11 mouse cellular contexts compared by ENCODE assay signal in the genomic region with DNA sequence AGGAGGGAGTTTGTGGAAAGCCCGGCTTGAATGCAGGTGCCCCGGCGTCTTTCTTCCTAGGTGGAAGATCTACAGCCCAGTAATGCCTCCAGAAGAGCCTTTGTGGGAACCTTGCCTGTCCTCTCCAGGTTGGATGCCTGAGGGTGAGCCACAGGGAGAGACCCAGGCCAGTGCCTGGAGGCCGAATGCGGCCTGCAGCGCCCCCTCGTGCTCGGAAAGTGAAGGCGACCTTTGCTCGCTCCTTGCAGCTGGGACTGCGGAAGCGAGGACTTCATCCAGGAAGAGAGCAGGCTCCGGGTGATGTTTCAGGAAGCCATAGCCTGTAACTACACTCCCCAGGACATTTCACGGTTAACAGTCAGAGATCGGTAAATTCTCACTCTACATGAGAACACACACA. TPM values are rescaled to one million over a fixed set of nuclear protein-coding genes. Genes with fewer than 3 reads are reported as not detected.
DNase-seq lines count a peak whose midpoint lies in the region; ATAC-seq and TF ChIP-seq lines count a peak whose summit lies in the region.
"Had no signal": no experiment of that assay in that cellular context is flagged by ENCODE, and none has a peak within 500 bp of the region (broad histone marks: within the 10 kb centered on the region; RNA-seq: fewer than 3 reads in every experiment).

No protein-coding gene starts in this region.

- no peaks in the 10 kb centered on the region for H3K79me2 ChIP-seq in CH12.LX (replicated peaks; ENCODE audit: control insufficient read depth, extremely low read depth, insufficient read depth, poor library complexity, severe bottlenecking)

- H3K27me3 ChIP-seq in CH12.LX (replicated peaks): no peaks in the 10 kb centered on the region
- no peaks in the 10 kb centered on the region for H3K27me3 ChIP-seq in splenic B cell, adult 2 months (ENCODE audit: control insufficient read depth, insufficient read depth, low read length, poor library complexity, severe bottlenecking)
- H3K27me3 ChIP-seq: stomach, embryonic 15.5 days had no signal

- peak in 1 of 2 experiments; percentile 67; a peak in 2 of 4 replicates for TF ChIP-seq CTCF in CH12.LX (conservative IDR thresholded peaks at IDR 0.05 in 1 of 2, IDR thresholded peaks at IDR 0.05 in 1 of 2; ENCODE audit: low read depth in 2 of 2, low read length in 2 of 2)

- intact Hi-C loops in heart, postnatal 10 days (cut with DNase I): loop anchor here (5.0 kb wide), 2 partner anchors 272 to 297 kb away; no protein-coding TSS in a partner anchor

- in situ Hi-C loops in CH12.LX (cut with MboI; ENCODE audit: low pct_ligation_motif_present, low pct_unique_long_range_greater_than_20kb, low sequenced_read_pairs): no loop called here

- H3K4me3 ChIP-seq in CH12.LX (replicated peaks in 1 of 3; ENCODE audit: low read depth in 2 of 3, low read length in 2 of 3, poor library complexity in 1 of 3): no peak overlapping the region
- H3K4me3 ChIP-seq: stomach, embryonic 15.5 days had no signal

- no peak for TF ChIP-seq POLR2A in CH12.LX (IDR thresholded peaks at IDR 0.05; ENCODE audit: low read depth, low read length)

- ATAC-seq in megakaryocyte progenitor cell, adult 5-6 weeks (replicated peaks; ENCODE audit: poor library complexity): peak; percentile 83

- H3K9me3 ChIP-seq in CH12.LX (replicated peaks; ENCODE audit: low read length): peaks cover 3% of the 10 kb centered on the region
- H3K9me3 ChIP-seq: stomach, embryonic 15.5 days had no signal

- peak; percentile 20 to 38 for DNase-seq in cerebellum, postnatal 25 days
- DNase-seq in cerebellum, adult 8-10 months: no peak
- DNase-seq in CH12.LX (ENCODE audit: extremely low read depth): no peak
- peak; percentile 82 for DNase-seq in embryo, embryonic 10 days (ENCODE audit: low spot score)
- peak; percentile 35 to 63 for DNase-seq in heart, postnatal 10 days
- peak; percentile 71 to 73 for DNase-seq in layer of hippocampus, postnatal 10 days (ENCODE audit: low spot score in 2 of 2)
- DNase-seq in splenic B cell, adult 2 months (ENCODE audit: low read depth, low spot score): peak; percentile 18

- TF ChIP-seq EP300 in CH12.LX (IDR thresholded peaks at IDR 0.05; ENCODE audit: low read length): no peak

- no peaks in the 10 kb centered on the region for H3K36me3 ChIP-seq in CH12.LX (replicated peaks in 1 of 2; ENCODE audit: control insufficient read depth in 1 of 2, insufficient read depth in 1 of 2, low read length in 1 of 2)
- no peaks in the 10 kb centered on the region for H3K36me3 ChIP-seq in splenic B cell, adult 2 months (ENCODE audit: control insufficient read depth, insufficient read depth, low read length, poor library complexity, severe bottlenecking)
- H3K36me3 ChIP-seq: stomach, embryonic 15.5 days had no signal

- dilution Hi-C loops in CH12.LX (cut with MboI; ENCODE audit: extremely low pct_ligation_motif_present, extremely low pct_unique_long_range_greater_than_20kb, low sequenced_read_pairs): no loop called here

- peak; percentile 63 for TF ChIP-seq RAD21 in CH12.LX (IDR thresholded peaks at IDR 0.05; ENCODE audit: low read depth, low read length)

- H3K4me1 ChIP-seq in CH12.LX (ENCODE audit: control insufficient read depth in 1 of 2, insufficient read depth in 2 of 2): peaks cover 5 to 33% of the 10 kb centered on the region in 2 experiments; a peak in 3 of 4 replicates
- H3K4me1 ChIP-seq: stomach, embryonic 15.5 days had no signal

- no peak overlapping the region for H3K9ac ChIP-seq in CH12.LX (ENCODE audit: insufficient read depth, low read depth)
- H3K9ac ChIP-seq: stomach, embryonic 15.5 days had no signal

- H3K4me2 ChIP-seq in CH12.LX (ENCODE audit: insufficient read depth, low read depth, poor library complexity, severe bottlenecking): no peak overlapping the region
- H3K4me2 ChIP-seq: stomach, embryonic 15.5 days had no signal

- H3K27ac ChIP-seq in CH12.LX (ENCODE audit: insufficient read depth, low read depth): no peak overlapping the region
- H3K27ac ChIP-seq: stomach, embryonic 15.5 days had no signal

TF ChIP-seq in CH12.LX, 34 proteins besides CTCF, POLR2A, EP300 and RAD21:
- no peak for TF ChIP-seq TBP (conservative IDR thresholded peaks at IDR 0.05; ENCODE audit: low read depth, low read length)
- TF ChIP-seq MAX (IDR thresholded peaks at IDR 0.05; ENCODE audit: low read length): no peak
- peak; percentile 71 for TF ChIP-seq SMC3 (IDR thresholded peaks at IDR 0.05; ENCODE audit: low read depth, low read length)
- no peak for TF ChIP-seq ZKSCAN1 (IDR thresholded peaks at IDR 0.05; ENCODE audit: borderline replicate concordance, low read depth, low read length)
- no peak for TF ChIP-seq MEF2A (IDR thresholded peaks at IDR 0.05; ENCODE audit: borderline replicate concordance, low read depth, low read length)
- TF ChIP-seq ZNF384 (IDR thresholded peaks at IDR 0.05; ENCODE audit: low read depth, low read length): peak; percentile 29; the same call in 1 of the 2 replicates
TF ChIP-seq in CH12.LX: peak in this region for 2.

RNA-seq across cellular contexts. Expression of gene Marco, which starts 35.9 kb away (rescaled TPM):
- total RNA-seq in CH12.LX (2012; rRNA removed) (0.17 and 0.76 TPM in 2 replicates), CH12.LX (2014; rRNA removed) (0.15 and 0.19 TPM in 2 replicates)
- polyA plus RNA-seq in CH12.LX (2012; ENCODE audit: insufficient read length, low read depth): 0.59 and 0.79 TPM in 2 replicates
- not detected for total RNA-seq in heart, postnatal 10 days (2021)
- total RNA-seq in layer of hippocampus, postnatal 10 days (2021): not detected
- total RNA-seq in megakaryocyte progenitor cell, adult 5-6 weeks (2015): not detected in 2 replicates
- total RNA-seq in megakaryocyte progenitor cell, adult 5-6 weeks (2017): not detected in 2 replicates
- total RNA-seq: layer of hippocampus, adult 8-10 months; MEL had no signal

Comparison
In these comparisons a context has a peak if more than half of its experiments do, and no peak if none do; other contexts are left out.
1. DNase-seq: peak in cerebellum, postnatal 25 days (2 of 2), embryo, embryonic 10 days (single experiment), heart, postnatal 10 days (2 of 2), layer of hippocampus, postnatal 10 days (2 of 2) and splenic B cell, adult 2 months (single experiment); none in cerebellum, adult 8-10 months (single experiment) and CH12.LX (single experiment).